Mouse (Mus musculus) limb, embryonic 10.5 days (tissue): ENCODE results near the gene Rabgap1l. TPM values are rescaled to one million over a fixed set of nuclear protein-coding genes. Genes with fewer than 3 reads are reported as not detected.

ENCODE experiments used
- DNase-seq: peaks from one replicate; pipeline ENCODE4 v3.0.0-alpha.2; 2017; ENCODE audit warnings: low spot score
- H3K27ac ChIP-seq: fragments of 300-500 bp; sonication (generic); 2 replicates; pipeline ENCODE4 v1.5.1; 2016; ENCODE audit warnings: mild to moderate bottlenecking
- H3K27me3 ChIP-seq: fragments of 300-500 bp; sonication (generic); 2 replicates; pipeline ENCODE4 v1.6.1; 2016; ENCODE audit warnings: low read depth, mild to moderate bottlenecking; ENCODE audit not compliant: poor library complexity, severe bottlenecking
- H3K36me3 ChIP-seq: fragments of 300-500 bp; sonication (generic); 2 replicates; pipeline ENCODE4 v1.6.1; 2016; ENCODE audit warnings: mild to moderate bottlenecking, moderate library complexity
- H3K4me1 ChIP-seq: fragments of 300-500 bp; sonication (generic); 2 replicates; pipeline ENCODE4 v1.6.1; 2016
- H3K4me3 ChIP-seq: fragments of 300-500 bp; sonication (generic); 2 replicates; pipeline ENCODE4 v1.5.1; 2016; ENCODE audit warnings: mild to moderate bottlenecking, moderate library complexity
- H3K9me3 ChIP-seq: fragments of 300-500 bp; sonication (generic); replicated peaks from 2 replicates; pipeline ENCODE4 v1.6.1; 2016; ENCODE audit warnings: mild to moderate bottlenecking
- WGBS: fragments of 180-500 bp; shearing (Covaris S2); methylation state at CpG from one replicate; pipeline ENCODE4 v1.1.7; 2016; 5-methylcytosine and 5-hydroxymethylcytosine counted together
- polyA plus RNA-seq: library from polyadenylated mRNA; unstranded; fragments of >200 nt; fragmentation: Nextera tagmentation; extraction: Ambion mirVana; gene quantifications from 2 replicates; pipeline ENCODE4 v1.2.1, GENCODE M21; 2016

Rabgap1l gene
- polyA plus RNA-seq, 1 experiment from 2014 or later = 12.5 TPM

DNA sequence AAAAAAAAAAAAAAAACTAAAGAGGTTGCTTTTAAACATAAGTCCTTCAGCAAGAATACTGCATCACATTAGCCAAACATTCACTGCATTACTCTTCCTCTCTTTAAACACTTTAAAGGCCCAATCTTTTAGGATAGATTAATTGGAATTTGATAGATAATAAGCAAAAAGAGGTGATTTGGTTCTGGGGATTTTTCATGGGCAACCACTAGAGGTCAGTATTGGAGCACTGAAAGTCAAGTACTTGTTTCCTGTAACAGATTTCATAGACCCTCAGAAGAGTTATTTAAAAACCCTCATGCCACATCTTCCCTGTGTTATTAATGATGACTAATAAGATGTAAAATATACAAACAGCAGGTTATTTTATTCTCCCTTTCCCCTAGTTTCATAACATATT is 393.6 kb downstream of the Rabgap1l start:
- no peaks in the 10 kb centered on the region for H3K9me3 ChIP-seq
- H3K27me3 ChIP-seq = no peaks in the 10 kb centered on the region
- H3K36me3 ChIP-seq = no peaks in the 10 kb centered on the region
- H3K4me1 ChIP-seq = peaks cover 12% of the 10 kb centered on the region
- H3K27ac ChIP-seq = no peak overlapping the region
- H3K4me3 ChIP-seq = no peak overlapping the region
- no peak for DNase-seq

DNA sequence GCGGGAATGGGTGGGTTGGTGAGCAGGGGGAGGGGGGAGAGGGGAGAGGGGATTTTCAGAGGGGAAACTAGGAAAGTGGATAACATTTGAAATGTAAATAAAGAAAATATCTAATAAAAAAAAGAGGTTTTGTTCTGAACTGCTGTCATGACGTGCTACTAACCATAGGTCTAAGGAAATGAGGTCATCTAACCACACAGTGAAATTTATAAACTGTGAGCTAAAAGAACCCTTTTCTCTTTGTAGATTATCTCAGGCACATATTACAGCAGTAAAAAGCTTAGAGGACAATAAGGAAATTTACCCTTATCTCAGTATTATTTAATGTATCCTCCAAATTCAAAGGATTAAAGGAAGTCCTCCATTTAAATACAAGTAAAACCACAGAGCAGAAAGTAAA is 396.0 kb downstream of the Rabgap1l start:
- no peak for DNase-seq
- Histone ChIP-seq H3K27me3 (no peaks in the 10 kb centered on the region), H3K36me3 (no peaks in the 10 kb centered on the region), H3K4me3 (no peak overlapping the region), H3K27ac (no peak overlapping the region), H3K4me1 (no peaks in the 10 kb centered on the region), H3K9me3 (no peaks in the 10 kb centered on the region)
- 78% methylated on average over 2 of the region's 2 CpGs for WGBS

DNA sequence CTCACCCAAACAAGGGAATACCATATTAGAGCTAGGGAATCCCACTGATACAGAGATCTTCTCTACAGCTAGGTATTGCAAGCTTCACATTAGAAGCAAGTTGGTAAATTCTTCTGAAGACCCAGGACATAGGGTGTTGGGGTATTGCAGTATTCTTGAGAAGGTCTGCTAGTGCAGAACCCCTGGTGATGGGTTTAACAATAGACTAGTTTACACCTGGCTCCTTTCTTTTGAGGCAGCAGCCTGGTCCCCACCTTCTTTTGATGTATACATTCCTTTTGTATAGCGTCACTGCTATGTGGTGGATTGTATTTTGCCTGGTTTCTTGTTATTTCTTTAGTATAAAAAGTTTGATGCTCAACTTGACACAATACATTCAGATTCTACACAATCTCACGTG is 405.6 kb downstream of the Rabgap1l start:
- no peaks in the 10 kb centered on the region for H3K9me3 ChIP-seq
- H3K27me3 ChIP-seq = no peaks in the 10 kb centered on the region
- H3K27ac ChIP-seq = no peak overlapping the region
- H3K36me3 ChIP-seq = no peaks in the 10 kb centered on the region
- DNase-seq = no peak
- no peak overlapping the region for H3K4me3 ChIP-seq
- no peaks in the 10 kb centered on the region for H3K4me1 ChIP-seq
- 65% methylated on average over 2 of the region's 2 CpGs for WGBS

DNA sequence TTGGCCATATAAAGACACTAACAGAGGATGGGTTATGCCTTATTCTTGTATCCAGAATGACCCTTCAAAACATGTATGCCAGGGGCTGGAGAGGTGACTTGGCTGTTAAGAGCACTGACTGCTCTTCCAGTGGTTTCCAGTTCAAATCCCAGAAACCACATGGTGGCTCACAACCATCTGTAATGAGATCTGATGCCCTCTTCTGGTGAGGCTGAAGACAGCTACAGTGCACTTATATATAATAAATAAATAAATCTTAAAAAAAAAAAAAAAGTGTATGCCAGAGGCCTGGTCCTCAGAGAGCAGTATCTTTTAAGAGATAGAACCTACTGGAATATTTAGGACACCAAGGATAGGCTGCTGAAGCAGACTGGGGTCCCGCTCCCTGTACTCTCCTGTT is 414.6 kb downstream of the Rabgap1l start:
- WGBS = 93% methylated on average over 1 of the region's 1 CpGs
- H3K9me3 ChIP-seq = no peaks in the 10 kb centered on the region
- H3K4me3 ChIP-seq = no peak overlapping the region
- H3K36me3 ChIP-seq = no peaks in the 10 kb centered on the region
- no peak overlapping the region for H3K27ac ChIP-seq
- H3K4me1 ChIP-seq = 0 out of 2 replicates have a peak, but pooled peaks cover 3% of the 10 kb centered on the region
- no peaks in the 10 kb centered on the region for H3K27me3 ChIP-seq
- no peak for DNase-seq

DNA sequence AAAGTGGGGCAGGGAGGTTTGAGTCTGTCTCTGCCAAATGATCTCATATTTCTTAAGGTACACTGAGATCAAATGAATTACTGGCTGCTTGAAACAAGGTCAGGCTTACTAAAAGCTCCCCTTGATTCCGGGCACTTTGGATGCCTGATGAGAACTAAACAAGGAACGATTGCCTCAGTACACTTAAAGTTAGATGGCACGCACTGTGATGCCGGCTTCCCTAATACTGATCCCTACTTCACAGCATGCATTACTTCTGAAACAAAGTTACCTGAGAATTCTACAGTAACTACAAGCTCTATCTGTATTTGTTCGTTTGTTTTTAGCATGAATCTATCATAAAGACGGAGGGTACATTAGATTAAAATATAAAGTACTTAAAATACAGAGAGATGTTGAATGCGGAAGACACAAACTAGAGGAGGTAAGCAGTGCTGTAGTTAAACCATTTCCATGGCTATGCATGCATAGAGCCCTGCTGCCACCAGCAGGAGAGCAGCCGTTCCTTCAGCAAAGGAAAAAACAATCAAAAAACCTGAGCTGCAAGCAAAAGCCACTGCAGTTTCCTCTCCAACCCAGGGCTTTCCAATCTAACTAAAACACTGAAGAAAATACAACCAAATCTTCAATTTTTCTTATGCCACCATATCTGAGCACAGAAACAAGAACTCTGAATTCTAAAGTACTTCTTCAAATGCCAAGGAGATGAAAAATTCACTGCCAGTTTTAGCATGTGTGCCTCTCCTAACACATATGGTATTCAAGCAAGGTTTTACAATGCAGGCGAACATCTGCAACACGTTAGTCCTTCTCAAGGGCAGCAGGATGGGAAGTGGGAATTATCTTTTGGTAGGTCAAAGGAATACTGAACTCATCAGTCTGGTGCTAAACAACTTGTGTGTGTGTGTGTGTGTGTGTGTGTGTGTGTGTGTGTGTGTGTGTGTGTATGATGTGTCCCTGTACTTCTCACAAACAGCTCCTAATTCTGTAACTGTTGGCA is 415.4 kb downstream of the Rabgap1l start:
- peak; percentile 32 for DNase-seq
- Histone ChIP-seq H3K27ac (no peak overlapping the region; the same call in 1 of the 2 replicates), H3K4me1 (0 out of 2 replicates have a peak, but pooled peaks cover 3% of the 10 kb centered on the region), H3K27me3 (no peaks in the 10 kb centered on the region), H3K36me3 (no peaks in the 10 kb centered on the region), H3K4me3 (no peak overlapping the region), H3K9me3 (no peaks in the 10 kb centered on the region)
- WGBS = 56% methylated on average over 10 of the region's 10 CpGs

DNA sequence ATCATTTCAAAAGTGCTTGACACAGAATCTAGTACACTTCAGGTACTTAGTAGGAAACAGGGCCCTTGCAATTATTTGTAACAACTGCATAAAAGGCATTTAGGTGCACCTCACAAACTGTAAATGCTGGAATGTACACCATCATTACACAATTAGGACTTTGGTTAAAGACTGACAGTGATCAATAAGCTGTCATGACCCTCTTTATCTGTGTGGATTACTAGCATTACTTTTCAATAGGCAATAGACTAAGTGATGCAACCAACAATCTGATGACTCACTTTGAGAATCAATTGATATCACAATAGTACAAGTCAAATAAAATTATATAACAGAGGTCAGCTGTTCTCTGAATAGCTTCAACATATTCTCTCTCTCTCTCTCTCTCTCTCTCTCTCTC is 418.5 kb downstream of the Rabgap1l start:
- no peak for DNase-seq
- Histone ChIP-seq H3K27me3 (no peaks in the 10 kb centered on the region), H3K27ac (no peak overlapping the region), H3K36me3 (no peaks in the 10 kb centered on the region), H3K4me3 (no peak overlapping the region), H3K4me1 (0 out of 2 replicates have a peak, but pooled peaks cover 3% of the 10 kb centered on the region), H3K9me3 (no peaks in the 10 kb centered on the region)

DNA sequence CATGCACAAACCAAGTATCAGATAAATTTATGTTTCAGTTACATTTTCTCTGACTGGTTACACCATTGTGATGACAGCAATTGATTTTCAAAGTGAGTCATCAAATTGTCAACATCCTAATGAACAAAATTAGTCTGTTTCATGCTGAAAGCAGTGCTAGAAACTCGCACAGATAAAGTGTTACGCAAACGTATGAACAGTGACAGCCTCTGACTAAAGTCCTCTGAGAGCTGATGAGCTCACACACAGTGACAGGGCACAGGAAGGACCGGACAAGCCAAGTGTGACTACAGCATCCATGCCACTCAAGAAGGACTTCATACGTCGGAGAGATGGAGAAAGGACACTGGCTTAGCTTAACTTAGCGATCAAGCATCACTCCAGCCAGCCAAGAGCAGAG is 419.7 kb downstream of the Rabgap1l start:
- Histone ChIP-seq H3K27ac (no peak overlapping the region), H3K27me3 (no peaks in the 10 kb centered on the region), H3K4me3 (no peak overlapping the region), H3K36me3 (no peaks in the 10 kb centered on the region), H3K9me3 (no peaks in the 10 kb centered on the region), H3K4me1 (0 out of 2 replicates have a peak, but pooled peaks cover 3% of the 10 kb centered on the region)
- no peak for DNase-seq
- WGBS = 92% methylated on average over 7 of the region's 7 CpGs

DNA sequence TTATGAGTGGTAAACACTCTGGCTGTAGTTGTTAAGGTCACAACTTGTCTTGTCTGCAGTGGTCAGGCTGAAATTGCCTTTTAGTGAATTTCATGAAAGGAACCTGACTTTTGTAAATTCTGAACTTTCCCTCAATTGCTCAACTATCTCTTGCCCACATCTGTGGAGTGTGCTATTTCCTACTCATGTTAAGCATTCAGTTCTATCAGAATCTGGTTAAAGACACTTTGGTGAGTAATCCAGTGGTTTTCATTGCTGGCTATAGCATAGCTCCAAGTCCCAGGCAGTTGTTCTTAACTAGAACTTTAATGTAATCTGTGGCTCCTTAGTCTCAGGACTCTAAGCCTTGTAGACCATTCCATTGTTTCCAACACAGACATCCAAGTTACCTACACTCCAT is 421.3 kb downstream of the Rabgap1l start:
- DNase-seq = no peak
- H3K27me3 ChIP-seq = no peaks in the 10 kb centered on the region
- no peak overlapping the region for H3K27ac ChIP-seq
- H3K9me3 ChIP-seq = no peaks in the 10 kb centered on the region
- no peak overlapping the region for H3K4me3 ChIP-seq
- H3K4me1 ChIP-seq = no peaks in the 10 kb centered on the region
- no peaks in the 10 kb centered on the region for H3K36me3 ChIP-seq

DNA sequence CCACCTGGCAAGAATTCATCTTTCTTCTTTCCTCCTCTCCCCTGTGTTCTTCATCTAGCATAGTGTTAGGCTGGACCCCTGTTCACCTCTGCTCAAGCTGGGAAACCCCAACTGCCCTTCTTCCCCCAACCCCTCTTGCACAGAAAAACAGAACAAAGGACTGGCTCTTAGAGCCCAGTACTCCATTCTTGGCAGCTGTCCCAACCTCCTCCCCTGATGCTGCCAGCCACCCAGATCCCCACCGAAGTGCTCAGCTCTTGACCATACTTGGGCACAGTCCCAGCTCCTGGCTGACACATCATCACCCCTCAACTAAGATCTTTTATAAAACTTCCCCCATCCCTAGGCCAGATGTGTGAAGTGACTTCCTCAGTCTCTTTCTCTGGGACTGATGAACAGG is 422.5 kb downstream of the Rabgap1l start:
- Histone ChIP-seq H3K27me3 (no peaks in the 10 kb centered on the region), H3K9me3 (no peaks in the 10 kb centered on the region), H3K36me3 (no peaks in the 10 kb centered on the region), H3K4me1 (no peaks in the 10 kb centered on the region), H3K4me3 (no peak overlapping the region), H3K27ac (no peak overlapping the region)
- DNase-seq = no peak
- 93% methylated on average over 1 of the region's 1 CpGs for WGBS

DNA sequence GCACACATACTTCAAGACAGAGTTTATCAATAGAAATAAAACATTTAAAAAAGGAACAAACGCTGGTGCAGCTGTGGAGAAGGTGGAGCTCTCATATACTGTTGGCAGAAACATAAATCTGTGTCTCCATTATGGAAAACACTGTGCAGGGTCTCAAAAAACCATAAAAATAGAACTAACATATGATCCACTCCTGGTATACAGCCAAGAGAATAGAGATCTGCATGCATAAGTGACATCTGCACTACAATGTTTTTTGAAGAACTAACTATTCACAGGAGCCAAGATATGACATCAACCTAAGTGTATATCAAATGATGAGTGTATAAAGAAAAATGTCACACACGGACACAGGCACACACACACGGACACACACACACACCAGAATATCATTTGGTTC is 426.4 kb downstream of the Rabgap1l start:
- no peaks in the 10 kb centered on the region for H3K4me1 ChIP-seq
- H3K4me3 ChIP-seq = no peak overlapping the region
- H3K36me3 ChIP-seq = no peaks in the 10 kb centered on the region
- DNase-seq = no peak
- 83% methylated on average over 3 of the region's 3 CpGs for WGBS
- H3K27ac ChIP-seq = no peak overlapping the region
- no peaks in the 10 kb centered on the region for H3K9me3 ChIP-seq
- no peaks in the 10 kb centered on the region for H3K27me3 ChIP-seq

DNA sequence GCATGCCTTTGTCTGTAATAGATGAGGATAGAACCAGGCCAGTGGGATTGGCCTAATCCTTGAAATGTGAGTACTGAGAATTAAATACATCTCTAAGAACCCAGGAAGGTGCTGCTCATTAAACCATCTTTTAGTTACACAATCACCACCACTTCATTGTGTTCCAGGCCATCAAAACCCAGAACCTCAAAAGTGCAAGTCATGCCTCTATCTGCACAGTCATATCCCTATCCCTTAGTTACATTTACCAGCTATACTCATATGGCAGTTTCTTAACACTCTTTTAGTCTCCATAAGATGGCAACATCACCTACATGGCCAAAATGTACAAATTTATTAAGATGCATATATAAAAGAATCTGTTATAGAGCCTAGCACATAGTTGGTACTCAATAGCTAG is 435.7 kb downstream of the Rabgap1l start:
- no peaks in the 10 kb centered on the region for H3K9me3 ChIP-seq
- no peak for DNase-seq
- H3K36me3 ChIP-seq = no peaks in the 10 kb centered on the region
- no peaks in the 10 kb centered on the region for H3K27me3 ChIP-seq
- peaks cover 1% of the 10 kb centered on the region for H3K4me1 ChIP-seq
- no peak overlapping the region for H3K4me3 ChIP-seq
- H3K27ac ChIP-seq = no peak overlapping the region

DNA sequence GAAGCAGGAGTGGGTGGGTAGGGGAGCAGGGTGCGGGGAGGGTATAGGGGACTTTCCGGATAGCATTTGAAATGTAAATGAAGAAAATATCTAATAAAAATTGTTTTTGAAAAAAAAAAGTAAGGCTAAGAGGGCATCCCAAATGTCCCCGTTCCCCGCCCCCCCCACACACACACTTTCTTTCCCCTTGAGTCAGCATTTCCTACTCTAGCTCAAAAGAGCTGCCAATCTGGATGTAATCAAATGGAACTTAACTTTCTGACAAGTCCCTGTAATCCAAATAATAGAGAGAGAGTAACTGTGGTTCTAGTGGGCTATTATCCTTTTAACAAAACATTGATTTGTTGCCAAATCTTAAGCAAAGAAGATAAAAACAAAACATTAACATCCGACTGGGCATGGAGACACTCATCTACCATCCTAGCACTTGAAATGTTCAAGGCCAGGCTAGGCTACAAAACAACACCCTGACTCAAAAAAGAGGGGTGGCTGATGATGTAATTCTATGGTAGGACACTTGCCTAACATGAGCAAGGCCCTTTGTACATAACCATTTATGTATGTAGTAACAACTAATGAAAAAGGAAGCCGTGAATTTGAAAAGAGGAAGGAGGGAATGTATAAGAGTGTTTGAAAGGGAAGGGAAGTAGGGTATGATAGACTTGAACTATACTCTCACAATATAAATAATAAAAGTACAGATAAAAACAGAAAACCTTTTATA is 439.1 kb downstream of the Rabgap1l start:
- Histone ChIP-seq H3K4me3 (no peak overlapping the region), H3K9me3 (no peaks in the 10 kb centered on the region), H3K27ac (no peak overlapping the region), H3K4me1 (peaks cover 15% of the 10 kb centered on the region), H3K27me3 (no peaks in the 10 kb centered on the region), H3K36me3 (no peaks in the 10 kb centered on the region)
- DNase-seq = no peak
- WGBS = 93% methylated on average over 6 of the region's 6 CpGs

DNA sequence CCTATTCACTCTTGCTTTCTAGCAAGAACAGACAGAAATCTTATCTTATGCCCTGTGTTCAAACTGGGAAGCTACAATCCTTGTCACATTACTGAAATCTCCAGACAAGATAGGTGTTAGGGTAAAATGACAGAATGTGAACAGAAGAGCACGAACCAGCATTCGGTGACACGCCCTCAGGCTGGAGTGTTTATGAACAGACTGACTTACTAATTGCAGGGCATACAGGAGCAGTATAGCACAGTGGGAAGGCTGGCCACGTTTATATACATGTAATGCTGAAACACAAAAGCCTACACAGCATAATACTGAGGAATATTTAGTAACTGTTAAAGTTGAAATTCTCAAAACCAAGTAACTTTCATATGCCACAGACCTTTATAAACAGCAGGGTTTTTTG is 440.7 kb downstream of the Rabgap1l start:
- no peaks in the 10 kb centered on the region for H3K27me3 ChIP-seq
- no peaks in the 10 kb centered on the region for H3K9me3 ChIP-seq
- DNase-seq = no peak
- H3K4me3 ChIP-seq = peak overlapping the region; percentile 52; the same call in 1 of the 2 replicates
- H3K4me1 ChIP-seq = peaks cover 15% of the 10 kb centered on the region
- no peak overlapping the region for H3K27ac ChIP-seq
- WGBS = 61% methylated on average over 4 of the region's 4 CpGs
- H3K36me3 ChIP-seq = no peaks in the 10 kb centered on the region
